Comparison of ENCODE assay signal across 9 mouse cellular contexts in the genomic region with DNA sequence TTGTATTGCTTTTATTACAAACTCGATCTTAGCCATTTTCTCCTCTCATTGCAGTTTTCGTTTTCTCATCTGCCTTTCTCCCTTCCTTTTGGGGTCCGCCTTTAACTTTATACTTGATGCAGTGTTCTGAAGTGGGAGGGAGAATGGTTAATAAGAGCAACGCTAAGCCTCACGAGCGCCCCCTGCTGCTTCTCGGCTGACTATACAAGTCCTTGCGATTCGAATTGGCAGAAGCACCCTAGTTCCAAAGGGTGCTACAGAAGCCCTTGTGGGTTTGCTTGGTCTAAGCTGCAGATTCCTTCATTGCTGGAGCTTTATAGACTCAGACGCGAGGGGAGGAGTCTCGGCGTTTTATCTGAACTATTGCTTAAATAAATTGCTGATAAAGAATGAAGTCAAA. TPM values are rescaled to one million over a fixed set of nuclear protein-coding genes. Genes with fewer than 3 reads are reported as not detected.
A peak's percentile ranks its signal among the peaks of the same experiment; 100 is the strongest.
DNase-seq lines count a peak whose midpoint lies in the region; ATAC-seq and TF ChIP-seq lines count a peak whose summit lies in the region.
"Had no signal": no experiment of that assay in that cellular context is flagged by ENCODE, and none has a peak within 500 bp of the region (broad histone marks: within the 10 kb centered on the region; RNA-seq: fewer than 3 reads in every experiment).

No protein-coding gene starts in this region.

- no peak overlapping the region for H3K9ac ChIP-seq in forebrain, embryonic 11.5 days (ENCODE audit: low read length)
- H3K9ac ChIP-seq in forebrain, embryonic 16.5 days (replicated peaks; ENCODE audit: low read depth, low read length), result no peak overlapping the region
- no peak overlapping the region for H3K9ac ChIP-seq in heart, postnatal 0 days (replicated peaks; ENCODE audit: low read depth, low read length)
- H3K9ac ChIP-seq in stomach, embryonic 14.5 days (replicated peaks; ENCODE audit: low read depth, low read length), result no peak overlapping the region
- H3K9ac ChIP-seq: liver, embryonic 15.5 days had no signal

- no peak overlapping the region for H3K4me2 ChIP-seq in forebrain, embryonic 11.5 days (ENCODE audit: low read depth, low read length, severe bottlenecking)
- no peak overlapping the region for H3K4me2 ChIP-seq in forebrain, embryonic 16.5 days (ENCODE audit: low read length)
- H3K4me2 ChIP-seq in heart, postnatal 0 days (ENCODE audit: low read depth, low read length), result no peak overlapping the region
- no peak overlapping the region for H3K4me2 ChIP-seq in stomach, embryonic 14.5 days (replicated peaks; ENCODE audit: low read depth, low read length)
- H3K4me2 ChIP-seq: liver, embryonic 15.5 days had no signal

- TF ChIP-seq EP300 in heart, postnatal 0 days (IDR thresholded peaks at IDR 0.05; ENCODE audit: low read depth), result no peak

- H3K36me3 ChIP-seq in forebrain, embryonic 11.5 days (ENCODE audit: control insufficient read depth, insufficient read depth, low read length), result no peaks in the 10 kb centered on the region
- H3K36me3 ChIP-seq in forebrain, embryonic 16.5 days (ENCODE audit: control insufficient read depth, insufficient read depth), result no peaks in the 10 kb centered on the region
- H3K36me3 ChIP-seq in heart, postnatal 0 days (replicated peaks; ENCODE audit: control insufficient read depth, insufficient read depth, low read length), result no peaks in the 10 kb centered on the region
- H3K36me3 ChIP-seq in stomach, embryonic 14.5 days (ENCODE audit: control insufficient read depth, insufficient read depth, low read length), result no peaks in the 10 kb centered on the region
- H3K36me3 ChIP-seq: liver, embryonic 15.5 days had no signal

- H3K4me1 ChIP-seq in forebrain, embryonic 11.5 days (replicated peaks; ENCODE audit: control insufficient read depth, insufficient read depth, low read length), result no peaks in the 10 kb centered on the region
- H3K4me1 ChIP-seq in forebrain, embryonic 16.5 days (replicated peaks; ENCODE audit: control insufficient read depth, insufficient read depth, low read length), result no peaks in the 10 kb centered on the region
- 0 out of 2 replicates have a peak, but pooled peaks cover 9% of the 10 kb centered on the region for H3K4me1 ChIP-seq in heart, postnatal 0 days (ENCODE audit: control insufficient read depth, insufficient read depth)
- no peaks in the 10 kb centered on the region for H3K4me1 ChIP-seq in stomach, embryonic 14.5 days (ENCODE audit: control insufficient read depth, insufficient read depth, low read length)
- H3K4me1 ChIP-seq: liver, embryonic 15.5 days had no signal

- no peak overlapping the region for H3K4me3 ChIP-seq in forebrain, embryonic 11.5 days (ENCODE audit: low read depth, low read length)
- H3K4me3 ChIP-seq in forebrain, embryonic 16.5 days (replicated peaks; ENCODE audit: low read length), result no peak overlapping the region
- no peak overlapping the region for H3K4me3 ChIP-seq in heart, postnatal 0 days (ENCODE audit: low read depth, low read length)
- H3K4me3 ChIP-seq in stomach, embryonic 14.5 days (ENCODE audit: low read depth, low read length), result no peak overlapping the region
- H3K4me3 ChIP-seq: liver, embryonic 15.5 days had no signal

- DNase-seq in forebrain, embryonic 11.5 days (ENCODE audit: low spot score), result peak; percentile 84
- peak; percentile 28 for DNase-seq in T-cell, adult 2 months (ENCODE audit: low spot score)
- peak; percentile 64 for DNase-seq in heart, postnatal 0 days (ENCODE audit: low spot score)
- peak; percentile 48 to 64 for DNase-seq in layer of hippocampus, postnatal 14 days (ENCODE audit: low spot score in 2 of 2)

- no peak overlapping the region for H3K27ac ChIP-seq in forebrain, embryonic 11.5 days (ENCODE audit: low read depth, low read length)
- no peak overlapping the region for H3K27ac ChIP-seq in forebrain, embryonic 16.5 days (ENCODE audit: low read length)
- no peak overlapping the region for H3K27ac ChIP-seq in heart, postnatal 0 days (ENCODE audit: low read depth)
- H3K27ac ChIP-seq in stomach, embryonic 14.5 days (ENCODE audit: low read length), result no peak overlapping the region
- H3K27ac ChIP-seq: liver, embryonic 15.5 days had no signal

- no peak for ATAC-seq in forebrain, embryonic 11.5 days (replicated peaks; ENCODE audit: low FRiP score)
- no peak for ATAC-seq in forebrain, embryonic 16.5 days
- ATAC-seq in common myeloid progenitor, adult 5-6 weeks (replicated peaks; ENCODE audit: low read depth, poor library complexity, severe bottlenecking), result peak; percentile 89
- ATAC-seq in heart, postnatal 0 days (ENCODE audit: insufficient read depth, low read depth), result peak; percentile 30; the same call in 1 of the 2 replicates
- peak; percentile 95 for ATAC-seq in megakaryocyte progenitor cell, adult 5-6 weeks (replicated peaks; ENCODE audit: poor library complexity)
- ATAC-seq in stomach, embryonic 14.5 days (ENCODE audit: insufficient number of reproducible peaks, insufficient read depth, low FRiP score, low read depth), result 0 out of 2 replicates have a peak, but pooled peaks have one; percentile 46

- no peaks in the 10 kb centered on the region for H3K27me3 ChIP-seq in forebrain, embryonic 11.5 days (ENCODE audit: control insufficient read depth, insufficient read depth, low read length)
- no peaks in the 10 kb centered on the region for H3K27me3 ChIP-seq in forebrain, embryonic 16.5 days (replicated peaks; ENCODE audit: control insufficient read depth, insufficient read depth, low read length)
- no peaks in the 10 kb centered on the region for H3K27me3 ChIP-seq in heart, postnatal 0 days (ENCODE audit: control insufficient read depth, insufficient read depth, low read length)
- no peaks in the 10 kb centered on the region for H3K27me3 ChIP-seq in stomach, embryonic 14.5 days (ENCODE audit: control insufficient read depth, insufficient read depth, low read length)
- H3K27me3 ChIP-seq: liver, embryonic 15.5 days had no signal

- H3K9me3 ChIP-seq in forebrain, embryonic 11.5 days (ENCODE audit: control insufficient read depth, low read length), result no peaks in the 10 kb centered on the region
- no peaks in the 10 kb centered on the region for H3K9me3 ChIP-seq in forebrain, embryonic 16.5 days (ENCODE audit: control insufficient read depth, low read length)
- H3K9me3 ChIP-seq in heart, postnatal 0 days (replicated peaks; ENCODE audit: control insufficient read depth, low read length), result no peaks in the 10 kb centered on the region
- H3K9me3 ChIP-seq in stomach, embryonic 14.5 days (ENCODE audit: control insufficient read depth, low read depth, low read length), result no peaks in the 10 kb centered on the region
- H3K9me3 ChIP-seq: liver, embryonic 15.5 days had no signal

- 15% methylated on average over 13 of the region's 13 CpGs for WGBS in forebrain, embryonic 11.5 days
- 12% methylated on average over 13 of the region's 13 CpGs for WGBS in forebrain, embryonic 16.5 days
- WGBS in heart, postnatal 0 days, result 10% methylated on average over 13 of the region's 13 CpGs
- 11% methylated on average over 13 of the region's 13 CpGs for WGBS in stomach, embryonic 14.5 days

- TF ChIP-seq CTCF in heart, postnatal 0 days (IDR thresholded peaks at IDR 0.05; ENCODE audit: low read depth), result peak; percentile 82

RNA-seq across cellular contexts. Expression of gene Helt, which starts 12.9 kb away (rescaled TPM):
- 5.9 and 7.4 TPM in 2 replicates for polyA plus RNA-seq in forebrain, embryonic 11.5 days (2014; fragmentation: Nextera tagmentation; extraction: Ambion mirVana)
- 3.4 and 7.3 TPM in 2 replicates for polyA plus RNA-seq in forebrain, embryonic 16.5 days (2015; fragmentation: Nextera tagmentation; extraction: Ambion mirVana)
- not detected in 2 replicates for total RNA-seq in common myeloid progenitor, adult 5-6 weeks (2017)
- total RNA-seq in heart, postnatal 0 days (2014; rRNA removed; ENCODE audit: low replicate concordance), result not detected in 2 replicates
- polyA plus RNA-seq in heart, postnatal 0 days (2015; fragmentation: Nextera tagmentation; extraction: Ambion mirVana), result not detected in 2 replicates
- not detected for total RNA-seq in layer of hippocampus, postnatal 14 days (2021)
- total RNA-seq in megakaryocyte progenitor cell, adult 5-6 weeks (2015), result not detected in 2 replicates
- not detected in 2 replicates for total RNA-seq in megakaryocyte progenitor cell, adult 5-6 weeks (2017)
- polyA plus RNA-seq in stomach, embryonic 14.5 days (2014; fragmentation: Nextera tagmentation; extraction: Ambion mirVana), result not detected in 2 replicates
- polyA plus RNA-seq: liver, embryonic 15.5 days had no signal

Comparison
In these comparisons a context has a peak if more than half of its experiments do, and no peak if none do; other contexts are left out.
1. ATAC-seq: peak in common myeloid progenitor, adult 5-6 weeks (single experiment), heart, postnatal 0 days (single experiment), megakaryocyte progenitor cell, adult 5-6 weeks (single experiment) and stomach, embryonic 14.5 days (single experiment); none in forebrain, embryonic 11.5 days (single experiment) and forebrain, embryonic 16.5 days (single experiment).
2. DNase-seq: peak in every context shown above with its lines; median percentile 84 in forebrain, embryonic 11.5 days; 64 in heart, postnatal 0 days; 56 in layer of hippocampus, postnatal 14 days; 28 in T-cell, adult 2 months.